In genomic region chr11:109990256-109990655, GRCm38 (mm10) we compare ENCODE assay signal across 23 mouse cellular contexts. TPM values are rescaled to one million over a fixed set of nuclear protein-coding genes. Genes with fewer than 3 reads are reported as not detected.
A peak's percentile ranks its signal among the peaks of the same experiment; 100 is the strongest.
DNase-seq lines count a peak whose midpoint lies in the region; ATAC-seq and TF ChIP-seq lines count a peak whose summit lies in the region.
"Had no signal": no experiment of that assay in that cellular context is flagged by ENCODE, and none has a peak within 500 bp of the region (broad histone marks: within the 10 kb centered on the region; RNA-seq: fewer than 3 reads in every experiment).

No protein-coding gene starts in this region.

- H3K4me3 ChIP-seq in gastrocnemius, adult 2 months, result peak overlapping the region; percentile 73; the same call in 1 of the 2 replicates
- no peak overlapping the region for H3K4me3 ChIP-seq in liver, postnatal 0 days (ENCODE audit: low read depth, low read length)
- no peak overlapping the region for H3K4me3 ChIP-seq in liver, embryonic 12.5 days
- H3K4me3 ChIP-seq in CH12.LX (replicated peaks in 1 of 3; ENCODE audit: low read depth in 2 of 3, low read length in 2 of 3, poor library complexity in 1 of 3), result no peak overlapping the region

- H3K36me3 ChIP-seq in liver, postnatal 0 days (replicated peaks; ENCODE audit: insufficient read depth, low read length), result no peaks in the 10 kb centered on the region
- H3K36me3 ChIP-seq in liver, embryonic 12.5 days, result no peaks in the 10 kb centered on the region
- H3K36me3 ChIP-seq in CH12.LX (replicated peaks in 1 of 2; ENCODE audit: control insufficient read depth in 1 of 2, insufficient read depth in 1 of 2, low read length in 1 of 2), result peaks cover 0 to 2% of the 10 kb centered on the region in 2 experiments
- H3K36me3 ChIP-seq: G1E had no signal

- intact Hi-C loops in gastrocnemius, adult 2 months (cut with DNase I), result no loop called here
- intact Hi-C loops in heart, postnatal 25 days (cut with DNase I), result no loop called here

- dilution Hi-C loops in CH12.LX (cut with MboI; ENCODE audit: extremely low pct_ligation_motif_present, extremely low pct_unique_long_range_greater_than_20kb, low sequenced_read_pairs), result no loop called here

- 0 out of 2 replicates have a peak, but pooled peaks cover 5% of the 10 kb centered on the region for H3K4me1 ChIP-seq in liver, postnatal 0 days (ENCODE audit: insufficient read depth)
- no peaks in the 10 kb centered on the region for H3K4me1 ChIP-seq in liver, embryonic 12.5 days
- peaks cover 11 to 52% of the 10 kb centered on the region in 2 experiments for H3K4me1 ChIP-seq in CH12.LX (ENCODE audit: control insufficient read depth in 1 of 2, insufficient read depth in 2 of 2)

- in situ Hi-C loops in CH12.LX (cut with MboI; ENCODE audit: low pct_ligation_motif_present, low pct_unique_long_range_greater_than_20kb, low sequenced_read_pairs), result no loop called here

- no peak for ATAC-seq in liver, postnatal 0 days
- ATAC-seq in liver, embryonic 12.5 days, result no peak
- ATAC-seq: activated CD4-positive, CD25-positive, alpha-beta regulatory T cell, adult 4 months; CD4-positive, CD25-positive, alpha-beta regulatory T cell, adult 4 months; Patski had no signal

- no peaks in the 10 kb centered on the region for H3K9me3 ChIP-seq in liver, postnatal 0 days (ENCODE audit: low read length)
- H3K9me3 ChIP-seq in liver, embryonic 12.5 days (replicated peaks), result no peaks in the 10 kb centered on the region
- H3K9me3 ChIP-seq in CH12.LX (replicated peaks; ENCODE audit: low read length), result no peaks in the 10 kb centered on the region

- no peaks in the 10 kb centered on the region for H3K79me2 ChIP-seq in CH12.LX (replicated peaks; ENCODE audit: control insufficient read depth, extremely low read depth, insufficient read depth, poor library complexity, severe bottlenecking)

- peak overlapping the region; percentile 46 for H3K27ac ChIP-seq in gastrocnemius, adult 2 months
- H3K27ac ChIP-seq in liver, postnatal 0 days (ENCODE audit: low read depth), result peak overlapping the region; percentile 58
- no peak overlapping the region for H3K27ac ChIP-seq in liver, embryonic 12.5 days
- H3K27ac ChIP-seq in CH12.LX (ENCODE audit: insufficient read depth, low read depth), result no peak overlapping the region

- 72% methylated on average over 2 of the region's 2 CpGs for WGBS in liver, postnatal 0 days (ENCODE audit: insufficient replicate concordance)
- 66% methylated on average over 2 of the region's 2 CpGs for WGBS in liver, embryonic 12.5 days (ENCODE audit: insufficient replicate concordance)

- no peak overlapping the region for H3K9ac ChIP-seq in liver, postnatal 0 days (replicated peaks)
- H3K9ac ChIP-seq in liver, embryonic 12.5 days, result no peak overlapping the region
- no peak overlapping the region for H3K9ac ChIP-seq in CH12.LX (ENCODE audit: insufficient read depth, low read depth)

- peak overlapping the region; percentile 5; the same call in 1 of the 2 replicates for H3K4me2 ChIP-seq in liver, postnatal 0 days (ENCODE audit: low read depth, low read length)
- H3K4me2 ChIP-seq in liver, embryonic 12.5 days, result no peak overlapping the region
- H3K4me2 ChIP-seq in CH12.LX (ENCODE audit: insufficient read depth, low read depth, poor library complexity, severe bottlenecking), result no peak overlapping the region

- no peak for TF ChIP-seq CTCF in gastrocnemius, adult 2 months (IDR thresholded peaks at IDR 0.05)
- TF ChIP-seq CTCF in liver, postnatal 0 days (IDR thresholded peaks at IDR 0.05; ENCODE audit: low read depth), result no peak
- TF ChIP-seq CTCF in CH12.LX (conservative IDR thresholded peaks at IDR 0.05 in 1 of 2, IDR thresholded peaks at IDR 0.05 in 1 of 2; ENCODE audit: low read depth in 2 of 2, low read length in 2 of 2), result no peak

- TF ChIP-seq EP300 in liver, postnatal 0 days (IDR thresholded peaks at IDR 0.05; ENCODE audit: low read depth), result no peak
- peak; percentile 59 for TF ChIP-seq EP300 in CH12.LX (IDR thresholded peaks at IDR 0.05; ENCODE audit: low read length)

- no peak for DNase-seq in gastrocnemius, adult 2 months
- DNase-seq in gastrocnemius, adult 8-10 months (ENCODE audit: low spot score in 2 of 2), result no peak
- DNase-seq in heart, adult 11 months, result peak; percentile 69
- no peak for DNase-seq in heart, postnatal 25 days (ENCODE audit: low spot score)
- DNase-seq in liver, postnatal 0 days, result no peak
- peak; percentile 21 for DNase-seq in CH12.LX (ENCODE audit: extremely low read depth)
- no peak for DNase-seq in frontal cortex, postnatal 10 days (ENCODE audit: low spot score in 2 of 2)
- DNase-seq: adrenal gland, adult 2 months; adrenal gland, adult 8-10 months; adrenal gland, postnatal 10 days; adrenal gland, postnatal 14 days; adrenal gland, postnatal 25 days; adrenal gland, postnatal 36 days; B cell, adult 2 months; cerebellum, adult 11 months; cerebellum, adult 11-12 months; cerebellum, adult 18-20 months had no signal

- TF ChIP-seq POLR2A in CH12.LX (IDR thresholded peaks at IDR 0.05; ENCODE audit: low read depth, low read length), result no peak

- no peak for TF ChIP-seq RAD21 in CH12.LX (IDR thresholded peaks at IDR 0.05; ENCODE audit: low read depth, low read length)

- no peaks in the 10 kb centered on the region for H3K27me3 ChIP-seq in liver, postnatal 0 days (ENCODE audit: insufficient read depth, low read length)
- no peaks in the 10 kb centered on the region for H3K27me3 ChIP-seq in liver, embryonic 12.5 days (replicated peaks)
- H3K27me3 ChIP-seq in CH12.LX (replicated peaks), result no peaks in the 10 kb centered on the region
- H3K27me3 ChIP-seq: Patski had no signal

TF ChIP-seq in CH12.LX, 34 proteins besides CTCF, POLR2A, EP300 and RAD21:
- TF ChIP-seq JUND (conservative IDR thresholded peaks at IDR 0.05; ENCODE audit: low read depth, low read length) (peak; percentile 73; the same call in 1 of the 2 replicates), JUN (IDR thresholded peaks at IDR 0.05; ENCODE audit: insufficient read depth, low read depth, low read length) (peak; percentile 75), ELF1 (IDR thresholded peaks at IDR 0.05; ENCODE audit: low read depth, low read length) (no peak), SMC3 (IDR thresholded peaks at IDR 0.05; ENCODE audit: low read depth, low read length) (no peak), MAX (IDR thresholded peaks at IDR 0.05; ENCODE audit: low read length) (no peak), CHD1 (IDR thresholded peaks at IDR 0.05; ENCODE audit: low read depth, low read length) (no peak), BHLHE40 (IDR thresholded peaks at IDR 0.05; ENCODE audit: low read depth, low read length) (peak; percentile 46; the same call in 1 of the 2 replicates), IRF4 (IDR thresholded peaks at IDR 0.05; ENCODE audit: low read depth, low read length) (peak; percentile 90), SIN3A (IDR thresholded peaks at IDR 0.05; ENCODE audit: low read length) (no peak), ETS1 (conservative IDR thresholded peaks at IDR 0.05; ENCODE audit: low read depth, low read length) (peak; percentile 54; the same call in 1 of the 2 replicates), KAT2A (IDR thresholded peaks at IDR 0.05; ENCODE audit: insufficient replicate concordance, low read length) (no peak)
TF ChIP-seq in CH12.LX: peak in this region for 5.

RNA-seq across cellular contexts. Expression of gene Abca8b, which starts 5.4 kb away (rescaled TPM):
- total RNA-seq in gastrocnemius, adult 2 months (2021), result 10 to 100 TPM; 12.9 to 17.7 TPM
- 10 to 100 TPM; 13.5 to 23.2 (median 16.6) TPM for total RNA-seq in gastrocnemius, adult 8-10 months (2022)
- total RNA-seq in heart, postnatal 25 days (2021), result 1 to 10 TPM; 6.6 to 8.5 TPM
- 8.6 and 10.8 TPM in 2 replicates for polyA plus RNA-seq in liver, postnatal 0 days (2015; fragmentation: Nextera tagmentation; extraction: Ambion mirVana)
- 5.2 TPM in 2 replicates for polyA plus RNA-seq in liver, embryonic 12.5 days (2016; fragmentation: Nextera tagmentation; extraction: Ambion mirVana)
- total RNA-seq in CH12.LX (2012; rRNA removed), result 0.67 and 1.4 TPM in 2 replicates
- total RNA-seq in CH12.LX (2014; rRNA removed), result 1.4 TPM in 2 replicates
- 2.1 and 2.3 TPM in 2 replicates for polyA plus RNA-seq in CH12.LX (2012; ENCODE audit: insufficient read length, low read depth)
- total RNA-seq: MEL had no signal
- polyA plus RNA-seq: activated CD4-positive, CD25-positive, alpha-beta regulatory T cell, adult 4 months; G1E had no signal

Comparison
In these comparisons a context has a peak if more than half of its experiments do, and no peak if none do; other contexts are left out.
1. DNase-seq: peak in heart, adult 11 months (single experiment) and CH12.LX (single experiment); none in gastrocnemius, adult 2 months (single experiment), gastrocnemius, adult 8-10 months (0 of 2), heart, postnatal 25 days (single experiment), liver, postnatal 0 days (single experiment) and frontal cortex, postnatal 10 days (0 of 2).
2. H3K27ac ChIP-seq: peak in gastrocnemius, adult 2 months (single experiment) and liver, postnatal 0 days (single experiment); none in liver, embryonic 12.5 days (single experiment) and CH12.LX (single experiment).